Mouse (Mus musculus) bone marrow macrophage, adult 2 months (primary cell): ENCODE results near the gene Nr1d1.

ENCODE experiments used
- CTCF ChIP-seq: IDR thresholded peaks from 2 replicates; pipeline ENCODE4 v1.5.1; 2012; ENCODE audit warnings: low read depth, mild to moderate bottlenecking, low read length, moderate library complexity
- POLR2A ChIP-seq: IDR thresholded peaks from 2 replicates; pipeline ENCODE4 v1.6.1; 2012; ENCODE audit warnings: mild to moderate bottlenecking, low read depth, low read length, borderline replicate concordance

DNA sequence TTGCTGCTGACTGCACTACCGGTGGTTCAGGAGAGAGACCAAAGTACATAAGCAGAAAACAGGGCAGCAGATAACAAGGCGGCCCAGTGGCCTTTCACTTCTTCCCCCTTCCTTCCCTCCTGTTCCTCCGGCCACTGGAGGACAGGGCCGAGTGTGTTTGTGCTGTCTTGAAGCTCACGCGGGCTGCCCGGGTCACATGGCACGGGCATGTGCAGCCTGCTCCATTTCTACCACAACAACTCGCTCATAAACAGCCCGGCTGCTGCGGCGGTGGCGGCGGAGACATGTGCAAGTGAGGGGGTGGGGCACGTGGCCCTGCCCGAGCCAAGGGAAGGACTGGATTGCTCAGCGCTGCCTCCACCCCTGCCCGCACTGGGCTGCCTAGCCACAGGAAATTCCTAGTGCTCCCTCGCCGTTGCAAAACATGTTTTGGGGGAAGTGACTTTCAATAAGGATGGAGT lies 8.1 kb upstream of the Nr1d1 start:
- no peak for TF ChIP-seq CTCF
- TF ChIP-seq POLR2A = no peak
